Mouse (Mus musculus) testis, postnatal 10 days (tissue): Measurements from ENCODE around the gene Trim34a.
"Not testable (repeated sequence)": the region's sequence is repeated elsewhere in the genome, so short reads cannot be mapped to it uniquely, and the experiment has no call there.

ENCODE experiments used
- DNase-seq: peaks from one replicate; pipeline ENCODE4 v3.0.0; 2021; ENCODE audit warnings: low spot score

The Trim34a gene

DNA sequence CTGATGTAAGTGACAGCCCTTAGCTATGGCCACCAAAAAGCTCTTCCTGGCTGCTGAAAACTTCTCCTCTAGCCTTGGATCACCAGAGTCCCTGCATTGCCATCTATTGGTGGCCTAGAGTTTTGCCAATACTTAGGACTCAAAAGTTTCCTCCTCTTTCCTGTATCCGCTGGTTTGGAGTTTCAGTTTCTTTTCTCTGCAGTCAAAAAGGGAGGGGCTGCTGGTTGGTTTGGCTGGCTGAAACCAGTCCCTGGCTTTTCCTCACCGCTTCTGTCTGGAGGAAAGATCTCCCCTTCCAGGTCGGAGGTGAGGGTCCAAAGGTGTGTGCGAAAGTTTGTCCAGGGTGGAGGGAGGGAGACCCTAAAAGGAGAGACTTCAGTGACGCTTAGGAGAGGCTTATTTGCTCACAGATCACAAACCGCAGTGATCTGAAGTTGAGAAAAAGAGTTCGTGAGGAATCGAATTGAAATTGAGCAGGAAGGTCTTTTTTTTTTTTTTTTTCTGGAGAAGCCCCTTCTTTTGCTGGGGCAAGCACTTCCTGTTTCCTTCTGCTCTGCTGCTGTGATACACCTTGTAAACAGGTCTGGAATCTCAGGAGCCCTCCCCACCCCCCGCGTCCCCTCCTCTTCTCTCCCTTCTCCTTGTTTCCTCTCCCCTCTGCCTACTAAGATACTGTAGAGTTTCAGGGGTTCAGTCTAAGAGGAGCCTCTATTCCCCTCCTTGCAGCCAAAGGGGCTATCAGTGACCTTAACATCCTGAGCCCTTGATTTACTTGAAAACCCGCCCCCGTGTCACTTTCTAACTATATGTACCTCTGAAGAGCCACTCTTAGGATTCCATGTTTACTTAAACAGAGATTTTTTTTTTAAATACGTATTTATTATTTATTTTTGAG, at the start of gene Trim34a:
Gene Trim34a (plus strand): TSS at position 171 of the 895 bp plus-strand sequence.
- DNase-seq, result peak; percentile 61

DNA sequence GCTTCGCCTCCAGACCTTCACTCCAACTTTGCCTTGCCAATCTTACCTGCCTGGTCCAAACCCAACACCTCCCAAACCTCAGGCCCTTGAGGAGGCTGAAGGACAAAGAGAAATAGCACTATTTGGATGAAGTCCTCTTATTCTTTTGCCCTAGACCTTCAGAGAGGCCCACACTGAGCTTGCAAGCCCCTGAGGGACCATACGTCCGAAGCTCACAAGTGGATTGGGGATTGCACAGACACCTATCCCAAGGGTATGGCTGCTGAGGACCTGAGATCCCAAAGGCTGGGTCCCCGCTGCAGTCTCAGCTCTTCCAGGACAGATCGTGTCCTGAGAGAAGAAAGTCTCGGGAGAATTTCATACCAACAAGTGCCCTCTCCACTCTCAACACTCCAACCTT, 48.4 kb upstream of the Trim34a start, which contains the start of gene Olfr649:
Gene Olfr649 (minus strand): TSS at position 101 of the 400 bp plus-strand sequence.
- no peak for DNase-seq

DNA sequence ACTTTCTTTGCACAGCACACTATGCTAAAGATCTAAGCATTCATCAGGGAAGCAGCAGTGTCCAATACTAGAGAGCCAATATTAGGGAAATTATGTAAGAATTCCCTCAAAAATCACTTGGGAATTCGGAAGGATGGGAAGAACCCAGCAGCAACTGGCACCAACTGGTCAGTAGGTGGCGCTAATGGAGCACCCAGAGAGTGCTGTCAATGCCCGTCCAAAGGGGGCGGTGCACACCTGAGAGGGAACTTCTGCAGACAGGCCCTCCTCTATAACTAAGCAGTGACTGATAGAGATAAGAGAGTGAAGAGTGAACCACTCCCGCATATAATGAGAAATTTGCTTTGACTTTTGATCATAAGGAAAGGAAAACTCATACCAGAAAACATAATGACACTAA, 44.4 kb upstream of the Trim34a start:
- peak; percentile 78 for DNase-seq

DNA sequence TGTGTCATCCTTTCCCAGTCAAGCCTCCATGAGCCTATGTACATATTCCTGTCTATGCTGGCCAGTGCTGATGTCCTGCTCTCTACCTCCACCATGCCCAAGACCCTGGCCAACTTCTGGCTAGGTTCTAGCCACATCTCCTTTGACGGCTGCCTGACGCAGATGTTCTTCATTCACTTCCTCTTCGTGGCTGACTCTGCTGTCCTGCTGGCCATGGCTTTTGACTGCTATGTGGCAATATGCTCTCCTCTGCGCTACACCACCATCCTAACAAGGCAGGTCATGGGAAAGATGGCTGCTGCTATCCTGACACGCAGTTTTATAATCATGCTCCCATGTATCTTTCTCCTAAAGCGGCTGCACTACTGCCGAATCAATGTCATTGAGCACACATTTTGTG, 38.1 kb upstream of the Trim34a start:
- DNase-seq, result no peak

DNA sequence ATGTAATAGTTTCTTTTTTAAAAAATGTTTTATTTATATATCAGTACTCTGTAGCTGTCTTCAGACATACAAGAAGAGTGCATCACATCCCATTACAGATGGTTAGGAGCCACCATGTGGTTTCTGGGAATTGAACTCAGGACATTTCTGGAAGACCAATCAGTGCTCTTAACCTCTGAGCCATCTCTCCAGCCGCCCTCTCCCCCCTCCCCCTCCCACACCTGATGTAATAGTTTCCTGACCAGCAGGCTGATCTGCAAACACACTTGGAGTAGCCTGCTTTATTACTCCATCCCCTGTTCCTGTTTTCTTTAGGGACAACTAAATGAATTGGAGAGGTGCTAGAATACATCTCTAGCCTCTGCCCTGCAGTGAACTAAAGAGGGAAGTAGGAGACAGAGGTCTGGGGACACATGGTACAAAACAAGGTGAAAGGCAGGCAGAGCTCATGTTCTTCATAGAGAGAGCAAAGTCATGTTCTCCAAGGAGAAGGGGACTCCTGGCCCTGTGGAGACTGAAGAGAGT, 28.2 kb upstream of the Trim34a start:
- DNase-seq, result no peak

DNA sequence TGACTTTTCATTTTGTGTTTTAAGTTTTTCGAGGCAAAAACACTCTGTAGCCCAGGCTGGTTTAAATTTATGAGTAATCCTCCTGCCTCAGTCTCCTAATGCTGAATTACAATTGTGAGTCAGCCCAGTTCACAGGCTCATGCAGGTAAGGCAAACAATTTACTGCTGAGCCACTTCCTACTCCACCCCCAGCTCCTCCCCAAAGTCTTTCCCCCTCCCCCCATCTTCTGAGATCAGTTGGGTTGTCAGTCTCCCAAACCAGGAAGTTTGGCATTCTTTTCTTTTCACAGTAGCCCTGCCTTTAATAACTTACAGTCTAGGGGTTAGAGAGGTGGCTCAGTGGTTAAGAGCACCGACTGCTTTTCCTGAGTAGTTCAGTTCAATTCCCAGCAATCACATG, 26.4 kb upstream of the Trim34a start:
- DNase-seq, result no peak

DNA sequence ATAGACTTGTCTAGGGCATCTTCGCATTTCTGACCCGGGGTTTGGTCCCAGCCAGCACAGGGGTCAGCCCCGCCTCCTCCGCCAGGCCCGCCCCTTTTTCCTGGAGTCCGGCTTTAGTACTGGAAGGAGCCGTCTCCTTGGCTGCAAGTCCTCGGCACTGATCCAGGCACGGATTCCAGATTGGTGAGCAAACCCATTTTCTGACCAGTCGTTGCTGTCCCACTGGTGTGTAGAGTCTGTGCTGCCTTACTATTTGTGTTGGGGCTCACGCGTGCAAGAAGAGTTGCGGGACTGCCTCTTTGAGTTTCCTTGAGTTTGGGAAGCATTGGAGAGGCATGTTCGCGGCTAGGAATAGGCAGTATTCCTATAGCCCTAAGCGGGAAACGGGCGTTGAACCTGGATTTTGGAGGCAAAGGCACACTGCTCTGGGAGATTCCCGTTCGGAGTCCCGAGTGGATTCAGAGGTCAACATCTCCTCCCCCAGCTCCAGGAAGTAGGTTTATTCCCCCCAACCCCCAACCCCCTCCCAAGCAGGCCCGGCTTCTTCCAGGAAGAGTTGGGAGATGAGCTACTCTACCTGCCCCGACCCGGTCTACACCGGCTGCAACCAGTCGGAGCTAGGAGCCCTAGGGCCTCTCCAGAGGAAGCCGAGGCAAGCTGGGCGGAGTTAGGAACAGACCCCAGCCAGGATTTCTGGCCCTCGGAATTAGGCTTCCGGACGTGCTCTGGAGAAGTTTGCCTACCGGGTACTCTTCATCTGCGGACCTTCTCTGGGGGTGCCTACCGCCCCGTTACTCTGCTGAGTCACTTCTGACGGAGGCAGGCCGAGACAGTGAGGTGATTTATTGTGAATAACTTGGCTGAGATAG, 25.3 kb upstream of the Trim34a start, which contains the start of gene Trim6:
Gene Trim6 (plus strand): TSS at position 93 of the 869 bp plus-strand sequence.
- DNase-seq, result peak; percentile 89

DNA sequence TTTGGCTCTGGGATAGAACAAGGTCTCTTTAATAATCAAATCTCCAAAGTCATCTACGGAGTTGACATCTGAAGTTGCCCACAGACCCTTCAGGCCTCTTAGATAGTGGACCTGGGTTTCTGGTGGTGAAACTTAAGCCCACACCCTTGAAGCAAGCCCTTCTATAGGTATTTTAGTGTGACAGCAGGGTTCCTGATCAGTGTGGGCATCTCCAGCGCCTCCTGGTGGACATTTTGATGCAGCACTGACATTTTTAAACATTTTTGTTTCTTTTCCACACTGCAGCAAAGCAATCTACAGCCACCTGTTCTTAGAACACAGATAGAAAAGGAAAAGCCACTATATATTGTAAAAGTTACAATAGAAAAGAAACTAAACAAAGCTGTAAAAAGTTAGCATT, 13.1 kb upstream of the Trim34a start:
- DNase-seq, result peak; percentile 51

DNA sequence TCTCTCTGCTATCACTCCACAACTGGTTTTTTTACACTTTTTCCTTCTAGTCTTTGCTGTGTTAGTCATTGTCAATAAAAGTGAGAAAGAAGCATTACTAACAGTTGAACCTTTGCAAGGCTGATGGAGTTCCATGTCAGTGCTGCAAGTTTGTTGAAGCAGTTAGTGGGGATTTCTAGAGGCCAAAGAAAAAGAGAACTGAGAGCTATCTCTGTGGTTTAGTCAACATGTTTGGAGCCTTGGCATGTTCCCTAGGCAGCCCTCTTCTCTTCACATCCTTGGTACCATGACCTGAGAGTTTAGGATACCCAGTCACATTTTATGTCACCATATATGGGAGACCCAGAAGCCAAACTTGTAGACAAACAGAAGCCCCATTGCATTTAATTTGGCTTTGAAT, 3.4 kb upstream of the Trim34a start:
- no peak for DNase-seq

DNA sequence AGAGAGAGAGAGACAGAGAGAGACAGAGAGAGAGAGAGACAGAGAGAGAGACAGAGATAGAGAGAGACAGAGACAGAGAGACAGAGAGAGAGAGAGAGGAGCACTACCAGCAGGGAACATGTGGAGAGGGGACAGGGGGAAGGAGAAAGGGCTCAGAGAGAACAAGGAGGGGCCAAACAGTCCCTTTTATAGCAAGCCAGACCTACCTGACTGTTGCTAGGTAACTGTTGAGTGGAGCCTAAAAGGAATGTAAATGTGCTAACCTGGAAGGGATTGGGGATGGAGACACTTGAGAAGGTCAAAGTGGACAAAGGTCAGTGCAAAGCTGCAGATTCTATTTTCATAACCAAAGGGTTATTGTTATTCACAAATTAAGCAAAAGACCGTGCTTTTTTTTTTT, 641 bp upstream of the Trim34a start:
- no peak for DNase-seq

DNA sequence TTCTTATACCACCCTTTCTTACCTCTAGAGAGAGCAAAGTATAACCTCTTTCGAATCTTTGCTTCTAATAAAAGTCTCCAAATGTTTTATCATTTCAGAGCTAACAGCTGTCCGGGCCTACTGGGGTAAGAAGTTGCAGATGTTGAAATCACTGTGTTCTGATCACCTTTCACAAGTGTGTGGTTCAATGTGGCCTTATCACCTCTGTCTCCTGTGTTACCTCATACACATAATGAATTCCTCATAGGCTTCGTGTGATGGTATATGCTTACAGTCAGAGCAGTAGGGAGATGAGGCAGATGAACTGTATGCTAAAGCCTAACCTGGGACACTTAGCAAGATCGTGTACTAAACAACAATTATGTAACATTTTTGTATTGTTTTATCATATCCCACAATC, 16.1 kb downstream of the Trim34a start:
- DNase-seq, result not testable (repeated sequence)

DNA sequence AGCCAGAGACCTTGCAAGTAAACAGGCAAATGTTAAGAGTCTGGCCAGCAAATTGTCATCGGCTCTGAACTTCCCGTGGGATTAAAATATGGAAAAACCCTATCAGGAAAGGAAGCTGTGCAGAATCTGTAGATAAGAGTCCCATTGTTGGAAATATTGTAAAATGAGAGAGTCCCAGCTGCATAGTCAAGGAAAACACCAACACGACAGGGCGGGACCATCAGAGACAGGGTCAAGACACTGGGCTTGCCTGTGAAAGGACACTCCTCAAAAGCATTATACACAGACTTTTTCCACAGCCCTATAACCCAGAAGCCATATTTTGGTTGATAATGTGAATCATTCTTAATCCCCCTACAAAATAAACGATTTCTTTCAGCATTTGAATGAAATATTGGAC, 21.1 kb downstream of the Trim34a start:
- not testable (repeated sequence) for DNase-seq

DNA sequence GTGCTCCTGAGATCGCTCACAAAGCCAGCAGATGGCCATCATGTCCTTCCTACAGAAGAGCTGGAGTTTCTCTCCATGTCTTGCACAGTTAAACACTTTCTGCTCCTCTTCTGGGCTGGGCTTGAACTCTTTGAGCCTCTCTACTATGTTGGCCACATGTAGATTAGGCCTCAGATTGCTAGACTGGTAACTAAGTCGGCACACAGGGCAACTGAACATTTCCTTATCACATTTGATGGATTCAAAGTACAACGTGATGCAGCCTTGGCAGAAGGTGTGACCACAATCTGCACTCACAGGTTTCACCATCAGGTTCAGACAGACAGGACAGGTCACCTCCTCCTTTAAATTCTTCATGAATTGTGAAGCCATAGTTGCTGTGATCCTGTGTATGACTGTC, 35.1 kb downstream of the Trim34a start:
- DNase-seq, result not testable (repeated sequence)

DNA sequence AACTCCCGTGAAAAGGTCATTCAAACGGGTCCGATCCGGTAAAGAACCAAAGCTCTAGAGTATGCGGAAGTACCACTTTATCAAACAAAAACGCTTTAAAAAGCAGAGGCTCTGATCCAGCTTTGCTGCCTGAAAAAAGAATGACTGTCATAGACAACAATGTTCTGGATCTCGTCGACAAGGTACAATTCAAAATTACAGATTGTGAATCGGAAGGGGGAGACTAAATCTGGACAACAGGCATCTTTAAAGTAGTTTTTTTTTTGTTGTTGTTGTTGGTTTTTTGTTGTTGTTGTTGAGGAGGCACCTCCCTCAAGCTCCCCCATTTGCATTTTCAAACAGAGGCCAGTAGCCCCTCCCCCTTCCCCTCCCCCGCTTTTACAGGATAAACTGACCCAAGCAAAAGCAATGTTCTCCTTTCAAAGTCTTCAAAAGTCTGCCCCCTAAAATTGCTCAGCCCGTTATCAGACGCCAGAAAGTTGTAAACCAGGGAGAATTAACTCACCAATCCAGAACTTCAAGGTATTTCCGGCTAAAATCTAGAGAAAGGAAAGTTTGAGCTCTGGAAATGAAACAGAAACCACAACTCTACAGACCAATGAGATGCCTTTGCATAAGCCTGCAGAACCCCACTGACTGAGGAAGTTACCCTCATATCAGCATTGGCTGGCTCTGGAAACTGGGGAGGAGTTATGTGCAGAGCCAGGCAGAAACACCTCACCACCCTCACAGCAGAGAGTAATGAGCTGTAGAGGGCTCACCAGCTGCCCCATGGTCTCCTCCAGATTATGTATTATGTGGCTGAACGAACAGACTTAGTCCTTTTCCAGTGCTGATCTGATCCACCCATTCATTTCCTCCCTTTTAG, 43.6 kb downstream of the Trim34a start, which contains the start of gene Trim5:
Gene Trim5 (minus strand): TSS at position 519 of the 868 bp plus-strand sequence.
- peak; percentile 37 for DNase-seq

DNA sequence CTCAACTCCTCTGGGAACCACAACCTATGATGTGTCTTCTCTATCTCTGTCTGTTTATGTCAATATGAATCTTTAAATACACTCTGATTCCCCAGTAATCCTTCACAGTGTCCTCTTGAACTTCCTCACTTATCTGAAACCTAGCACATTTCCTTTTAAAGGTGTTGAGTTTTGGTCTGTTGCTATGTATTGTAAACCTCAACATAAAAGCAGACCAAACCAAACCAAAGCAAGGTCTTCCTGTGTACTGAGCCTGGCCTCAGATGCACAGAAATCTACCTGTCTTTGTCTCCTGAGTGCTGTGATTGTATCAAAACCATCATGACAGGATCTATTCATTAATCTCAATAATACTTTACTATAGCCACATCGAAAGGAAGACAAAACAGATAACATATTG, 46.4 kb downstream of the Trim34a start:
- DNase-seq, result no peak

DNA sequence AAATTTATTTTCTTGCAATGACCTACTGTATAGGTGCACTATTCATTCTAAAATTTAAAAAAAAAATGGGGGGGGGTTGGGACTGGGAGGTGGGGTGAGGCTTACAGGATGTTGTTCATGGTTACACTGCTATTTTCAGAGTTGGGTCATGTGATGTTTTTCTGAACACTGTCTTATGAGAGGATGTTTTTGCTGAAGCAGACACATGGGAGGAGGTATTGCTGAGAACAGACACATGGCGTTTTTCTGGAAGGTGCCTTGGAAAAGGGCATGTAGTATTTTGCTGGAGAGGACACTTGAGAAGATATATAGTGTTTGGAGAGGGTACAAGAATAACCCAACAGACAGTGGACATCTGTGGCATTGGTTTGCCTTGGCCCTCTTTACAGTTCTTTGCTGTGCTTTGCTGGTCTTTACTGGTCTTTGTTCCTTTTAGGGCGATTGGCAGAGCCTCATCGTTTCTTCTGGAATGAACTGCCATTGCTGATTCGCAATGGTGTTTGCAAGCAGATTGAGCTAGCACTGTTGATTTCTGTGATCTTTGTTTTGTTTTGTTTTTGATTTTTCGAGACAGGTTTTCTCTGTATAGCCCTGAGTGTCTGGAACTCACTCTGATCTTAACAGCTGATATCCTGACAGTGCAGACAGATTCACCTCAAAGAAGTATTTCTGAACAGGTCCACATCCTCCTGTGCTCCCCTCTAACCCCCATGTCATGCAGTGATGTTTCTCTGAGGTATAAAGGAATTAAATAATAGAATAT, 47.6 kb downstream of the Trim34a start:
- DNase-seq, result no peak
